ENCODE assay signal across 9 mouse cellular contexts in the genomic region with DNA sequence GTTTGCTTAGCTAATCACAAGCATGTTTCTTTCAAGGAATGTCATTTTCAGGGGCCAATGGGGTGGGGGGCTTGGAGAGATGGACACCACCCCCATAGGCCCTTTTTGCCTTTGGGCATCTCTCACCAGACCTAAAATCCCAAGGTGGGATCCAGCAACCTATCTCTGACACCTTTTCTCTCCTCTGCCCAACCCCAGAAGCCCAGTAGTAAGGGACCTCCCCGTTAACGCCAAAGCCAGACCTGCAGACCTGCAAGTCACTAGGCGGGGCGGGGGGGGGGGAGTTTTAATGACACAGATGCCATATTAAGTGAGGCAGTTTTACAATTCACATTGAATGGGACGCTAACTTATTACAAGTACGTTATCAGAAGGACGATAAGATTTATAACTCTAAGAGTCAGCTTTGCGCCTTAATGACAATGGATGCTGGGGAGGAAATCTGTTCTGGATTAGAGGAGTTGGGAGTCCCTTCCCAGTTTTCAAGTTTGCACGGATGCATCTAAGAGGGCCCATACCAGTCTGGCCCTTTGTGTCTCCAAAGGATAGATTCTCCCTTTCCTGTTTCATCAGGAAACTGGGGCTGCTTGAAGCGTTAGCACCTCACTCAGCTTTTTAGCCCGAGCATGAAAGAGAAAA. TPM values are rescaled to one million over a fixed set of nuclear protein-coding genes. Genes with fewer than 3 reads are reported as not detected.
A peak's percentile ranks its signal among the peaks of the same experiment; 100 is the strongest.
DNase-seq lines count a peak whose midpoint lies in the region; ATAC-seq and TF ChIP-seq lines count a peak whose summit lies in the region.
"Had no signal": no experiment of that assay in that cellular context is flagged by ENCODE, and none has a peak within 500 bp of the region (broad histone marks: within the 10 kb centered on the region; RNA-seq: fewer than 3 reads in every experiment).

No protein-coding gene starts in this region.

- H3K4me3 ChIP-seq in intestine, embryonic 14.5 days (ENCODE audit: low read depth, low read length), result 0 out of 2 replicates have a peak overlapping the region, but pooled peaks have one; percentile 56
- H3K4me3 ChIP-seq in intestine, postnatal 0 days (ENCODE audit: low read depth, low read length), result no peak overlapping the region
- 0 out of 2 replicates have a peak overlapping the region, but pooled peaks have one; percentile 59 for H3K4me3 ChIP-seq in embryonic facial prominence, embryonic 13.5 days
- peak overlapping the region; percentile 63 for H3K4me3 ChIP-seq in hindbrain, embryonic 15.5 days
- H3K4me3 ChIP-seq in midbrain, embryonic 15.5 days, result peak overlapping the region; percentile 47

- H3K27me3 ChIP-seq in intestine, embryonic 14.5 days (replicated peaks; ENCODE audit: control insufficient read depth, insufficient read depth, low read length), result no peaks in the 10 kb centered on the region
- peaks cover 3% of the 10 kb centered on the region for H3K27me3 ChIP-seq in intestine, postnatal 0 days (replicated peaks; ENCODE audit: control insufficient read depth, insufficient read depth, low read length)
- peaks cover 68% of the 10 kb centered on the region for H3K27me3 ChIP-seq in embryonic facial prominence, embryonic 13.5 days
- H3K27me3 ChIP-seq in hindbrain, embryonic 15.5 days, result peaks cover 8% of the 10 kb centered on the region
- peaks cover 51% of the 10 kb centered on the region for H3K27me3 ChIP-seq in midbrain, embryonic 15.5 days (replicated peaks)

- H3K36me3 ChIP-seq in intestine, embryonic 14.5 days (ENCODE audit: control insufficient read depth, insufficient read depth, low read length), result peaks cover 8% of the 10 kb centered on the region; the same call in 1 of the 2 replicates
- H3K36me3 ChIP-seq in intestine, postnatal 0 days (ENCODE audit: control insufficient read depth, insufficient read depth), result no peaks in the 10 kb centered on the region
- no peaks in the 10 kb centered on the region for H3K36me3 ChIP-seq in embryonic facial prominence, embryonic 13.5 days
- no peaks in the 10 kb centered on the region for H3K36me3 ChIP-seq in hindbrain, embryonic 15.5 days
- no peaks in the 10 kb centered on the region for H3K36me3 ChIP-seq in midbrain, embryonic 15.5 days (replicated peaks)

- WGBS in intestine, embryonic 14.5 days, result 36% methylated on average over 11 of the region's 11 CpGs
- WGBS in intestine, postnatal 0 days, result 32% methylated on average over 11 of the region's 11 CpGs
- WGBS in embryonic facial prominence, embryonic 13.5 days, result 25% methylated on average over 11 of the region's 11 CpGs
- WGBS in hindbrain, embryonic 15.5 days, result 22% methylated on average over 11 of the region's 11 CpGs
- 13% methylated on average over 11 of the region's 11 CpGs for WGBS in midbrain, embryonic 15.5 days

- intact Hi-C loops in left cerebral cortex, postnatal 36 days (cut with DNase I), result loop anchor here (5.0 to 10.0 kb wide), 3 partner anchors 1063 to 1886 kb away; no protein-coding TSS in a partner anchor

- peak overlapping the region; percentile 85; the same call in 1 of the 2 replicates for H3K9ac ChIP-seq in intestine, embryonic 14.5 days (ENCODE audit: low read length)
- no peak overlapping the region for H3K9ac ChIP-seq in intestine, postnatal 0 days (ENCODE audit: low read depth, low read length)
- peak overlapping the region; percentile 51; the same call in 1 of the 2 replicates for H3K9ac ChIP-seq in embryonic facial prominence, embryonic 13.5 days
- H3K9ac ChIP-seq in hindbrain, embryonic 15.5 days, result peak overlapping the region; percentile 66
- peak overlapping the region; percentile 51; the same call in 1 of the 2 replicates for H3K9ac ChIP-seq in midbrain, embryonic 15.5 days

- TF ChIP-seq CTCF in intestine, postnatal 0 days (IDR thresholded peaks at IDR 0.05; ENCODE audit: low read depth), result no peak

- H3K4me2 ChIP-seq in intestine, embryonic 14.5 days (ENCODE audit: low read length), result peak overlapping the region; percentile 49
- no peak overlapping the region; the same call in 1 of the 2 replicates for H3K4me2 ChIP-seq in intestine, postnatal 0 days (replicated peaks; ENCODE audit: low read depth)
- peak overlapping the region; percentile 73 for H3K4me2 ChIP-seq in embryonic facial prominence, embryonic 13.5 days
- peak overlapping the region; percentile 75 for H3K4me2 ChIP-seq in hindbrain, embryonic 15.5 days
- peak overlapping the region; percentile 60 for H3K4me2 ChIP-seq in midbrain, embryonic 15.5 days

- H3K4me1 ChIP-seq in intestine, embryonic 14.5 days (replicated peaks; ENCODE audit: control insufficient read depth, insufficient read depth, low read length), result peaks cover 52% of the 10 kb centered on the region
- no peaks in the 10 kb centered on the region; the same call in 1 of the 2 replicates for H3K4me1 ChIP-seq in intestine, postnatal 0 days (replicated peaks; ENCODE audit: control insufficient read depth, insufficient read depth, low read length)
- peaks cover 44% of the 10 kb centered on the region for H3K4me1 ChIP-seq in embryonic facial prominence, embryonic 13.5 days
- H3K4me1 ChIP-seq in hindbrain, embryonic 15.5 days (replicated peaks), result peaks cover 60% of the 10 kb centered on the region
- H3K4me1 ChIP-seq in midbrain, embryonic 15.5 days, result peaks cover 22% of the 10 kb centered on the region

- no peaks in the 10 kb centered on the region for H3K9me3 ChIP-seq in intestine, embryonic 14.5 days (ENCODE audit: control insufficient read depth, low read length)
- no peaks in the 10 kb centered on the region for H3K9me3 ChIP-seq in intestine, postnatal 0 days (ENCODE audit: control insufficient read depth)
- H3K9me3 ChIP-seq in embryonic facial prominence, embryonic 13.5 days, result no peaks in the 10 kb centered on the region
- no peaks in the 10 kb centered on the region for H3K9me3 ChIP-seq in hindbrain, embryonic 15.5 days
- H3K9me3 ChIP-seq in midbrain, embryonic 15.5 days, result no peaks in the 10 kb centered on the region

- no peak for ATAC-seq in intestine, embryonic 14.5 days (replicated peaks; ENCODE audit: low FRiP score, low TSS enrichment, low read depth)
- ATAC-seq in intestine, postnatal 0 days, result no peak
- ATAC-seq in embryonic facial prominence, embryonic 13.5 days (ENCODE audit: insufficient number of reproducible peaks, insufficient read depth, low FRiP score, low TSS enrichment, low read depth), result no peak
- ATAC-seq in hindbrain, embryonic 15.5 days (ENCODE audit: low FRiP score, low read depth), result no peak
- ATAC-seq in midbrain, embryonic 15.5 days (replicated peaks), result no peak

- DNase-seq in intestine, embryonic 14.5 days (ENCODE audit: low spot score), result peak; percentile 64
- DNase-seq in spleen, postnatal 36 days (ENCODE audit: low spot score in 2 of 2), result no peak
- DNase-seq in yolk sac, embryonic 10.5 days (ENCODE audit: low spot score), result no peak
- no peak for DNase-seq in left cerebral cortex, postnatal 36 days (ENCODE audit: low spot score in 2 of 2)

- H3K27ac ChIP-seq in intestine, embryonic 14.5 days (ENCODE audit: low read depth), result no peak overlapping the region; the same call in 1 of the 2 replicates
- no peak overlapping the region for H3K27ac ChIP-seq in intestine, postnatal 0 days (ENCODE audit: low read depth, low read length)
- peak overlapping the region; percentile 90; the same call in 1 of the 2 replicates for H3K27ac ChIP-seq in embryonic facial prominence, embryonic 13.5 days
- H3K27ac ChIP-seq in hindbrain, embryonic 15.5 days (replicated peaks), result peak overlapping the region; percentile 91
- H3K27ac ChIP-seq in midbrain, embryonic 15.5 days, result peak overlapping the region; percentile 84

RNA-seq across cellular contexts. Expression of a gene that starts 17.4 kb away (rescaled TPM):
- 53.7 and 56.9 TPM in 2 replicates for polyA plus RNA-seq in intestine, embryonic 14.5 days (2014; fragmentation: Nextera tagmentation; extraction: Ambion mirVana)
- polyA plus RNA-seq in intestine, postnatal 0 days (2015; fragmentation: Nextera tagmentation; extraction: Ambion mirVana), result 17.9 and 19.1 TPM in 2 replicates
- 36.0 and 42.9 TPM in 2 replicates for polyA plus RNA-seq in embryonic facial prominence, embryonic 13.5 days (2015; fragmentation: Nextera tagmentation; extraction: Ambion mirVana)
- 87.2 and 90.1 TPM in 2 replicates for polyA plus RNA-seq in hindbrain, embryonic 15.5 days (2015; fragmentation: Nextera tagmentation; extraction: Ambion mirVana)
- polyA plus RNA-seq in midbrain, embryonic 15.5 days (2015; fragmentation: Nextera tagmentation; extraction: Ambion mirVana), result 84.8 and 98.4 TPM in 2 replicates
- total RNA-seq in left cerebral cortex, postnatal 36 days (2021), result 10 to 100 TPM; 24.8 to 41.3 TPM
- total RNA-seq: monocyte, adult 5-6 weeks had no signal

Comparison
In these comparisons a context has a peak if more than half of its experiments do, and no peak if none do; other contexts are left out.
1. H3K27ac ChIP-seq: peak in embryonic facial prominence, embryonic 13.5 days (single experiment), hindbrain, embryonic 15.5 days (single experiment) and midbrain, embryonic 15.5 days (single experiment); none in intestine, embryonic 14.5 days (single experiment) and intestine, postnatal 0 days (single experiment).